Mouse (Mus musculus) liver, postnatal 0 days (tissue): ENCODE measurements around the gene Sgcg. TPM values are rescaled to one million over a fixed set of nuclear protein-coding genes. Genes with fewer than 3 reads are reported as not detected.

Experiments
- ATAC-seq: fragments of 200-750 bp; cut with Nextera tagmentation; 2 replicates; pipeline ENCODE4 v1.8.0; 2017; ENCODE audit warnings: mild to moderate bottlenecking, moderate library complexity
- DNase-seq: peaks from one replicate; pipeline ENCODE4 v3.0.0-alpha.2; 2016
- H3K27ac ChIP-seq: fragments of 300-500 bp; sonication (generic); 2 replicates; pipeline ENCODE4 v1.5.1; 2014; ENCODE audit warnings: antibody characterized with exemption, moderate library complexity, mild to moderate bottlenecking, low read depth
- H3K27me3 ChIP-seq: fragments of 300-500 bp; sonication (generic); 2 replicates; pipeline ENCODE4 v1.6.1; 2014; ENCODE audit warnings: low read length, control low read depth, mixed read lengths; ENCODE audit not compliant: insufficient read depth
- H3K36me3 ChIP-seq: fragments of 300-500 bp; sonication (generic); replicated peaks from 2 replicates; pipeline ENCODE4 v1.6.1; 2014; ENCODE audit warnings: mild to moderate bottlenecking, control low read depth, low read length, moderate library complexity, mixed read lengths; ENCODE audit not compliant: insufficient read depth
- H3K4me1 ChIP-seq: fragments of 300-500 bp; sonication (generic); 2 replicates; pipeline ENCODE4 v1.6.1; 2014; ENCODE audit warnings: antibody characterized with exemption, mild to moderate bottlenecking, control low read depth; ENCODE audit not compliant: insufficient read depth
- H3K4me2 ChIP-seq: fragments of 300-500 bp; sonication (generic); 2 replicates; pipeline ENCODE4 v1.6.1; 2014; ENCODE audit warnings: low read depth, mild to moderate bottlenecking, low read length, moderate library complexity, mixed read lengths
- H3K4me3 ChIP-seq: fragments of 300-500 bp; sonication (generic); 2 replicates; pipeline ENCODE4 v1.5.1; 2014; ENCODE audit warnings: low read depth, low read length
- H3K9ac ChIP-seq: fragments of 300-500 bp; sonication (generic); replicated peaks from 2 replicates; pipeline ENCODE4 v1.6.1; 2014; ENCODE audit warnings: mild to moderate bottlenecking, moderate library complexity
- H3K9me3 ChIP-seq: fragments of 300-500 bp; sonication (generic); 2 replicates; pipeline ENCODE4 v1.6.1; 2016; ENCODE audit warnings: mild to moderate bottlenecking, control low read depth, low read length, mixed read lengths
- CTCF ChIP-seq: sonication (generic); IDR thresholded peaks from 2 replicates; pipeline ENCODE4 v1.5.1; 2016; ENCODE audit warnings: antibody characterized with exemption, low read depth
- EP300 ChIP-seq: IDR thresholded peaks from 2 replicates; pipeline ENCODE4 v1.6.1; 2016; ENCODE audit warnings: antibody characterized with exemption, low read depth, mild to moderate bottlenecking
- WGBS: fragments of 180-500 bp; shearing (Covaris S2); extraction: QIAGEN DNeasy Blood & Tissue Kit; methylation state at CpG from one replicate; pipeline ENCODE4 v1.1.7; 2014; ENCODE audit not compliant: insufficient replicate concordance; 5-methylcytosine and 5-hydroxymethylcytosine counted together
- polyA plus RNA-seq: library from polyadenylated mRNA; unstranded; fragments of >200 nt; fragmentation: Nextera tagmentation; extraction: Ambion mirVana; gene quantifications from 2 replicates; pipeline ENCODE4 v1.2.1, GENCODE M21; 2015

Sgcg gene
- polyA plus RNA-seq, 1 experiment from 2014 or later, result not detected

- H3K4me2 ChIP-seq, result peak overlapping the region; percentile 28; the same call in 1 of the 2 replicates
- no peaks in the 10 kb centered on the region for H3K4me1 ChIP-seq
- no peak overlapping the region for H3K27ac ChIP-seq
- no peak overlapping the region for H3K9ac ChIP-seq
- H3K4me3 ChIP-seq, result no peak overlapping the region
- TF ChIP-seq CTCF, result peak; percentile 69
- TF ChIP-seq EP300, result no peak
- H3K36me3 ChIP-seq, result no peaks in the 10 kb centered on the region
- WGBS, result 45% methylated on average over 16 of the region's 16 CpGs
- DNase-seq (peak; percentile 63), ATAC-seq (peak; percentile 73)
- no peaks in the 10 kb centered on the region for H3K27me3 ChIP-seq
- no peaks in the 10 kb centered on the region for H3K9me3 ChIP-seq
Measured at GRCm38 (mm10) chr14:61293884-61294737, 35.8 kb upstream of the Sgcg start.

DNA sequence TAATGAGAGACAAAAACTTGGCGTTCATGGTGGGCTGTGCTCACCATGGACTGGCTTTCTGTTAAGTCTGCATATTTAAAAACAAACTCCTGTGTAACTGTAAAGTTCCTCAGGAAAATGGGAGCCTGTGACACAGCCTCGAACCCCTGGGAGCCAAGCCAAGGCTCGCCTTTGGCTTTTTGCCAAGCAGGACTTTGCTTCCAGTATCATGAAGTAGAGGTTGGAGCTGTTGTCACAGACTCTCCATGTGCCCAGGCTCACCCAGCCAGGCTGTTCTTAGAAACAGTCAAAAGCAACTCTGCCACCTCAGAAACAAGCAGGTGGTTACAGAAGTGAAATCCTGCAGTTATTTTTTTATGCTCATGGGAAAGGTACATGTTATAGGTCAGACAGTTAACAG is 32.4 kb upstream of the Sgcg start:
- DNase-seq (peak; percentile 26), ATAC-seq (no peak)
- Histone ChIP-seq H3K36me3 (no peaks in the 10 kb centered on the region), H3K27ac (no peak overlapping the region), H3K9me3 (no peaks in the 10 kb centered on the region), H3K4me1 (peaks cover 5% of the 10 kb centered on the region; the same call in 1 of the 2 replicates), H3K4me2 (no peak overlapping the region), H3K9ac (no peak overlapping the region), H3K27me3 (no peaks in the 10 kb centered on the region), H3K4me3 (no peak overlapping the region)
- 54% methylated on average over 3 of the region's 3 CpGs for WGBS
- no peak for TF ChIP-seq CTCF
- no peak for TF ChIP-seq EP300

DNA sequence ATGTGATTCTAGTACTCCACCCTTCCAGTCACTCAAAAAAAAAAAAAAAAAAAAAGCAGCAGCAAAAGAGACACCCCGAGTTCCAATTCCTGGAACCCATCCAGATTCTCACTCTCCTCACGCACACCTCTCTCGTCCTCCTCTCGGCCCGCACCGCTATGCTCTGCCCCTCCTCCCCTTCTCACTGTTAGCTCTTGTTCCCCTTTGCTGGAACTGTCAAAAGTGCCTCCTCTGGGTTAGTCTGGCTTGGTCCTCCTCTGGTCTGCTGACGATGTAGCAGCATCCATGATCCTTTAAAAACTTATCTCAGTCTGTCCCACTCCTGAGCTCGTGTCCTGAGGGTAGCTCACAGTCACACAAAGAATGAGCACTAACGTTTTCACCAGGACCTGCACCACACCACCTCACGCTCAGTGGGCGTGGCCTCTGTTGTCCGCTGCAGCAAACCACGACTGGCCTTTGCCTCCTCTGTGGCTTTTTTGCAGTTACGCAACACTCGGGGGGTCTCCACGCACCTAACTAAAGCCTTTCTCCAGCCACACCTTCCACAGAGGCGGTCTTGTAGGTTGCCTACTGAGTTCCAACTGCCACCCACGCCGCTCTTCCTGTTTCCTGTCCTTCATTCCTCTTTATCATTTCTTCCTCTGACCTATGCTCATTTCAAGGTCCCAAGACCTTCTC is 30.5 kb upstream of the Sgcg start:
- H3K4me3 ChIP-seq, result no peak overlapping the region
- H3K4me1 ChIP-seq, result peaks cover 5% of the 10 kb centered on the region; the same call in 1 of the 2 replicates
- H3K9me3 ChIP-seq, result peaks cover 2% of the 10 kb centered on the region; the same call in 1 of the 2 replicates
- TF ChIP-seq CTCF, result no peak
- TF ChIP-seq EP300, result no peak
- H3K9ac ChIP-seq, result no peak overlapping the region
- H3K27me3 ChIP-seq, result no peaks in the 10 kb centered on the region
- DNase-seq (peak; percentile 24), ATAC-seq (no peak)
- no peaks in the 10 kb centered on the region for H3K36me3 ChIP-seq
- WGBS, result 17% methylated on average over 19 of the region's 19 CpGs
- no peak overlapping the region for H3K27ac ChIP-seq
- peak overlapping the region; percentile 62 for H3K4me2 ChIP-seq

DNA sequence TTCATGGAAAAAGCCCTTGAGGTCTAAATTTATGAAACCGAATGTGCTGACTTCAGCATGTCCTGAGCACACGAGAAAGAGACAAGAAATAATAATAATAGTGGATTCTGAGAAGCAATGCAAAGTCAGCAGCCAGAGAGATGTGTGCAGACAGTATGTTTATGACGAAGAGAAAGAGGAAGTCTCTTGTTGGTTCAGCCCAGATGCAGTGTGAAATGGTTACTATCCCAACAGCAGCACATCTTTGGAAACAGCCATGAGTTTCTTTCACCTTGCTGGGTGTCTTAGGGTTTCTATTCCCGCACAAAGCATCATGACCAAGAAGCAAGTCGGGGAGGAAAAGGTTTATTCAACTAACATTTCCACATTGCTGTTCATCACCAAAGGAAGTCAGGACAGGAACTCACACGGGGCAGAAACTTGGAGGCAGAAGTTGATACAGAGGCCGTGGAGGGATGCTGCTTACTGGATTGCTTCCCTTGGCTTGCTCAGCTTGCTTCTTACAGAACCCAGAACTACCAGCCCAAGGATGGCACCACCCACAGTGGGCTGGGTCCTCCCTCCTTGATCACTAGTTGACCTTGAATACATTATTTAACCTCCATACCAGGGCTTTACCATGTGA is 20.5 kb upstream of the Sgcg start:
- no peak for ATAC-seq
- DNase-seq, result no peak
- Histone ChIP-seq H3K36me3 (no peaks in the 10 kb centered on the region), H3K4me1 (0 out of 2 replicates have a peak, but pooled peaks cover 2% of the 10 kb centered on the region), H3K4me3 (no peak overlapping the region), H3K9me3 (no peaks in the 10 kb centered on the region), H3K4me2 (no peak overlapping the region), H3K27ac (no peak overlapping the region), H3K27me3 (peaks cover 22% of the 10 kb centered on the region), H3K9ac (no peak overlapping the region)
- WGBS, result 59% methylated on average over 7 of the region's 7 CpGs
- TF ChIP-seq EP300, result no peak
- no peak for TF ChIP-seq CTCF

DNA sequence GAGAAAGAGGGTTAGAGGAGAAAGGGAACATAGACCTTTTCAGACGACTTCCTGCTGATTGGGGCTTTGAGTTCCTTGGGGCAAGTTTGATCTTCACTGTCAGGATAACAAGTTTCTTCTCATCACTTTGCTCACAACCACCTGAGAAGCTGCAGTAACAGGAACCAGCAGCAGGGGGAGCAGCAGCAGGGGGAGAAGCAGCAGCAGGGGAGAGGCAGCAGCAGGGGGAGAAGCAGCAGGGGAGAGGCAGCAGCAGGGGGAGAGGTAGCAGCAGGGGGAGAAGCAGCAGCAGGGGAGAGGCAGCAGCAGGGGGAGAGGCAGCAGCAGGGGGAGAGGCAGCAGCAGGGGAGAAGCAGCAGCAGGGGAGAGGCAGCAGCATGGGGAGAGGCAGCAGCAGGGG is 19.0 kb upstream of the Sgcg start:
- TF ChIP-seq CTCF (peak; percentile 78), EP300 (no peak)
- no peak overlapping the region for H3K27ac ChIP-seq
- no peak overlapping the region for H3K4me2 ChIP-seq
- 0 out of 2 replicates have a peak, but pooled peaks cover 2% of the 10 kb centered on the region for H3K4me1 ChIP-seq
- no peaks in the 10 kb centered on the region for H3K36me3 ChIP-seq
- H3K27me3 ChIP-seq, result peaks cover 22% of the 10 kb centered on the region
- peak; percentile 72 for DNase-seq
- no peaks in the 10 kb centered on the region for H3K9me3 ChIP-seq
- 15% methylated on average over 1 of the region's 1 CpGs for WGBS
- H3K9ac ChIP-seq, result no peak overlapping the region
- H3K4me3 ChIP-seq, result no peak overlapping the region
- ATAC-seq, result no peak

GRCm38 (mm10) chr14:61274414-61275198 is 16.3 kb upstream of the Sgcg start:
- Histone ChIP-seq H3K27me3 (peaks cover 22% of the 10 kb centered on the region), H3K9me3 (no peaks in the 10 kb centered on the region), H3K4me1 (0 out of 2 replicates have a peak, but pooled peaks cover 2% of the 10 kb centered on the region), H3K9ac (no peak overlapping the region), H3K4me3 (no peak overlapping the region), H3K27ac (no peak overlapping the region), H3K36me3 (no peaks in the 10 kb centered on the region), H3K4me2 (peak overlapping the region; percentile 57)
- DNase-seq, result no peak
- no peak for TF ChIP-seq CTCF
- no peak for TF ChIP-seq EP300
- no peak for ATAC-seq
- 10% methylated on average over 38 of the region's 38 CpGs for WGBS
